Mouse (Mus musculus): ENCODE data around the gene 4930452B06Rik.

- no peak for TF ChIP-seq IRF4 (IDR thresholded peaks at IDR 0.05; ENCODE audit: low read depth, low read length)
- TF ChIP-seq POLR2A (IDR thresholded peaks at IDR 0.05; ENCODE audit: low read depth, low read length) = no peak
- TF ChIP-seq CTCF (conservative IDR thresholded peaks at IDR 0.05 in 1 of 2, IDR thresholded peaks at IDR 0.05 in 1 of 2; ENCODE audit: low read depth in 2 of 2, low read length in 2 of 2) = no peak
- TF ChIP-seq MYC (IDR thresholded peaks at IDR 0.05; ENCODE audit: low read depth, low read length) = no peak
- no peak for TF ChIP-seq ZC3H11A (IDR thresholded peaks at IDR 0.05; ENCODE audit: low read depth, low read length)
- TF ChIP-seq POLR2AphosphoS2 (IDR thresholded peaks at IDR 0.05; ENCODE audit: low read depth, low read length) = no peak
- no peak for TF ChIP-seq CHD1 (IDR thresholded peaks at IDR 0.05; ENCODE audit: low read depth, low read length)
- no peak for TF ChIP-seq E2F4 (IDR thresholded peaks at IDR 0.05; ENCODE audit: insufficient replicate concordance, low read depth, low read length)
- TF ChIP-seq MAX (IDR thresholded peaks at IDR 0.05; ENCODE audit: low read length) = no peak
Observed at GRCm38 (mm10) chr14:8679896-8680295, 13.9 kb upstream of the 4930452B06Rik start.
